Mouse (Mus musculus) forebrain, embryonic 15.5 days (tissue): Measurements from ENCODE around the gene Nanos1. TPM values are rescaled to one million over a fixed set of nuclear protein-coding genes. Genes with fewer than 3 reads are reported as not detected.

Experiments
- ATAC-seq: fragments of 200-750 bp; cut with Nextera tagmentation; replicated peaks from 2 replicates; pipeline ENCODE4 v1.8.0; 2017; ENCODE audit warnings: mild to moderate bottlenecking, moderate TSS enrichment, moderate library complexity
- H3K27ac ChIP-seq: fragments of 300-500 bp; sonication (generic); replicated peaks from 2 replicates; pipeline ENCODE4 v1.5.1; 2015; ENCODE audit warnings: mild to moderate bottlenecking, inconsistent platforms
- H3K27me3 ChIP-seq: fragments of 300-500 bp; sonication (generic); 2 replicates; pipeline ENCODE4 v1.6.1; 2015; ENCODE audit warnings: inconsistent platforms
- H3K36me3 ChIP-seq: fragments of 300-500 bp; sonication (generic); 2 replicates; pipeline ENCODE4 v1.6.1; 2015; ENCODE audit warnings: mild to moderate bottlenecking, inconsistent platforms
- H3K4me1 ChIP-seq: fragments of 300-500 bp; sonication (generic); 2 replicates; pipeline ENCODE4 v1.6.1; 2015; ENCODE audit warnings: inconsistent platforms
- H3K4me2 ChIP-seq: fragments of 300-500 bp; sonication (generic); replicated peaks from 2 replicates; pipeline ENCODE4 v1.6.1; 2015; ENCODE audit warnings: mild to moderate bottlenecking, inconsistent platforms
- H3K4me3 ChIP-seq: fragments of 300-500 bp; sonication (generic); 2 replicates; pipeline ENCODE4 v1.5.1; 2015; ENCODE audit warnings: mild to moderate bottlenecking, inconsistent platforms
- H3K9ac ChIP-seq: fragments of 300-500 bp; sonication (generic); replicated peaks from 2 replicates; pipeline ENCODE4 v1.6.1; 2015; ENCODE audit warnings: mild to moderate bottlenecking, inconsistent platforms
- H3K9me3 ChIP-seq: fragments of 300-500 bp; sonication (generic); 2 replicates; pipeline ENCODE4 v1.6.1; 2016; ENCODE audit warnings: inconsistent platforms
- WGBS: fragments of 180-500 bp; shearing (Covaris S2); methylation state at CpG from one replicate; pipeline ENCODE4 v1.1.7; 2015; ENCODE audit warnings: mixed read lengths; 5-methylcytosine and 5-hydroxymethylcytosine counted together
- polyA plus RNA-seq: library from polyadenylated mRNA; unstranded; fragments of >200 nt; fragmentation: Nextera tagmentation; extraction: Ambion mirVana; gene quantifications from 2 replicates; pipeline ENCODE4 v1.2.1, GENCODE M21; 2015

Nanos1 gene
- 11.7 and 13.5 TPM in 2 replicates for polyA plus RNA-seq

GRCm38 (mm10) chr19:60755438-60756191, at the start of gene Nanos1:
Gene Nanos1 (plus strand): TSS chr19:60755987.
- Histone ChIP-seq H3K4me3 (peak within 1 kb of the TSS; percentile 84), H3K27me3 (peaks cover 4% of the 10 kb centered on the region; the same call in 1 of the 2 replicates), H3K27ac (peak within 1 kb of the TSS; percentile 91), H3K4me1 (peaks cover 18% of the 10 kb centered on the region), H3K9ac (peak within 1 kb of the TSS; percentile 76), H3K4me2 (peak within 1 kb of the TSS; percentile 94), H3K36me3 (peaks cover 9% of the 10 kb centered on the region), H3K9me3 (no peaks in the 10 kb centered on the region)
- WGBS = under 1% methylated on average over 50 of the region's 58 CpGs
- ATAC-seq = peak; percentile 97

GRCm38 (mm10) chr19:60709193-60709900, 46.4 kb upstream of the Nanos1 start:
- Histone ChIP-seq H3K4me3 (no peak overlapping the region), H3K4me1 (no peaks in the 10 kb centered on the region), H3K9me3 (no peaks in the 10 kb centered on the region), H3K4me2 (no peak overlapping the region), H3K9ac (no peak overlapping the region), H3K27ac (no peak overlapping the region), H3K36me3 (no peaks in the 10 kb centered on the region), H3K27me3 (no peaks in the 10 kb centered on the region)
- no peak for ATAC-seq
- 81% methylated on average over 4 of the region's 4 CpGs for WGBS

- Histone ChIP-seq H3K9me3 (no peaks in the 10 kb centered on the region), H3K36me3 (no peaks in the 10 kb centered on the region), H3K4me1 (no peaks in the 10 kb centered on the region), H3K4me3 (no peak overlapping the region), H3K27ac (no peak overlapping the region), H3K9ac (no peak overlapping the region), H3K4me2 (no peak overlapping the region), H3K27me3 (no peaks in the 10 kb centered on the region)
- ATAC-seq = no peak
- WGBS = 57% methylated on average over 3 of the region's 3 CpGs
Measured at GRCm38 (mm10) chr19:60710196-60710595, 45.6 kb upstream of the Nanos1 start.

- no peak for ATAC-seq
- Histone ChIP-seq H3K36me3 (no peaks in the 10 kb centered on the region), H3K4me2 (no peak overlapping the region), H3K9ac (no peak overlapping the region), H3K4me1 (no peaks in the 10 kb centered on the region), H3K27ac (no peak overlapping the region), H3K4me3 (no peak overlapping the region), H3K9me3 (no peaks in the 10 kb centered on the region), H3K27me3 (no peaks in the 10 kb centered on the region)
- WGBS = 92% methylated on average over 2 of the region's 2 CpGs
Measured at GRCm38 (mm10) chr19:60712577-60712976, 43.2 kb upstream of the Nanos1 start.

GRCm38 (mm10) chr19:60716381-60716780, 39.4 kb upstream of the Nanos1 start:
- ATAC-seq = peak; percentile 61; the same call in 1 of the 2 replicates
- peak overlapping the region; percentile 45; the same call in 1 of the 2 replicates for H3K27ac ChIP-seq

GRCm38 (mm10) chr19:60730281-60730852, 25.4 kb upstream of the Nanos1 start:
- ATAC-seq = no peak
- Histone ChIP-seq H3K36me3 (no peaks in the 10 kb centered on the region), H3K27me3 (no peaks in the 10 kb centered on the region), H3K9me3 (no peaks in the 10 kb centered on the region), H3K4me2 (no peak overlapping the region), H3K4me3 (no peak overlapping the region), H3K9ac (no peak overlapping the region), H3K27ac (no peak overlapping the region), H3K4me1 (no peaks in the 10 kb centered on the region)
- WGBS = 51% methylated on average over 2 of the region's 2 CpGs

More at GRCm38 (mm10) chr19:60716381-60716780, 39.4 kb upstream of the Nanos1 start:
- no peaks in the 10 kb centered on the region for H3K9me3 ChIP-seq
- H3K27me3 ChIP-seq = no peaks in the 10 kb centered on the region
- H3K4me2 ChIP-seq = no peak overlapping the region
- WGBS = 71% methylated on average over 2 of the region's 2 CpGs
- H3K4me1 ChIP-seq = no peaks in the 10 kb centered on the region
- H3K4me3 ChIP-seq = no peak overlapping the region
- no peak overlapping the region for H3K9ac ChIP-seq
- no peaks in the 10 kb centered on the region for H3K36me3 ChIP-seq

- H3K4me2 ChIP-seq = no peak overlapping the region
- H3K36me3 ChIP-seq = no peaks in the 10 kb centered on the region
- no peaks in the 10 kb centered on the region for H3K27me3 ChIP-seq
- H3K27ac ChIP-seq = no peak overlapping the region
- H3K4me1 ChIP-seq = no peaks in the 10 kb centered on the region
- ATAC-seq = no peak
- no peak overlapping the region for H3K4me3 ChIP-seq
- H3K9ac ChIP-seq = no peak overlapping the region
- no peaks in the 10 kb centered on the region for H3K9me3 ChIP-seq
- 78% methylated on average over 1 of the region's 1 CpGs for WGBS
Measured at GRCm38 (mm10) chr19:60731299-60731698, 24.5 kb upstream of the Nanos1 start.

GRCm38 (mm10) chr19:60731966-60732365, 23.8 kb upstream of the Nanos1 start:
- Histone ChIP-seq H3K27ac (no peak overlapping the region), H3K4me1 (no peaks in the 10 kb centered on the region), H3K27me3 (no peaks in the 10 kb centered on the region), H3K4me3 (no peak overlapping the region), H3K9ac (no peak overlapping the region), H3K36me3 (no peaks in the 10 kb centered on the region), H3K9me3 (no peaks in the 10 kb centered on the region), H3K4me2 (no peak overlapping the region)
- no peak for ATAC-seq
- WGBS = 92% methylated on average over 1 of the region's 1 CpGs

- no peak overlapping the region for H3K27ac ChIP-seq
- H3K4me2 ChIP-seq = no peak overlapping the region
- no peaks in the 10 kb centered on the region for H3K27me3 ChIP-seq
- H3K4me1 ChIP-seq = no peaks in the 10 kb centered on the region
- no peak overlapping the region for H3K4me3 ChIP-seq
- no peaks in the 10 kb centered on the region for H3K36me3 ChIP-seq
- no peak for ATAC-seq
- H3K9ac ChIP-seq = no peak overlapping the region
- 57% methylated on average over 1 of the region's 1 CpGs for WGBS
- no peaks in the 10 kb centered on the region for H3K9me3 ChIP-seq
Measured at GRCm38 (mm10) chr19:60740560-60740959, 15.2 kb upstream of the Nanos1 start.

GRCm38 (mm10) chr19:60743767-60744547, 11.8 kb upstream of the Nanos1 start:
- no peak for ATAC-seq
- Histone ChIP-seq H3K4me3 (no peak overlapping the region), H3K36me3 (no peaks in the 10 kb centered on the region), H3K9me3 (no peaks in the 10 kb centered on the region), H3K27me3 (no peaks in the 10 kb centered on the region), H3K4me2 (no peak overlapping the region), H3K4me1 (no peaks in the 10 kb centered on the region), H3K9ac (no peak overlapping the region), H3K27ac (no peak overlapping the region)
- WGBS = 76% methylated on average over 5 of the region's 5 CpGs

GRCm38 (mm10) chr19:60747801-60748200, 8.0 kb upstream of the Nanos1 start:
- H3K4me2 ChIP-seq = no peak overlapping the region
- H3K4me3 ChIP-seq = no peak overlapping the region
- H3K4me1 ChIP-seq = no peaks in the 10 kb centered on the region
- no peak for ATAC-seq
- no peak overlapping the region for H3K9ac ChIP-seq
- no peaks in the 10 kb centered on the region for H3K27me3 ChIP-seq
- WGBS = 88% methylated on average over 1 of the region's 1 CpGs
- H3K27ac ChIP-seq = no peak overlapping the region
- no peaks in the 10 kb centered on the region for H3K9me3 ChIP-seq
- no peaks in the 10 kb centered on the region for H3K36me3 ChIP-seq
